Mouse (Mus musculus): ENCODE measurements around the gene Rnf144b. TPM values are rescaled to one million over a fixed set of nuclear protein-coding genes. Genes with fewer than 3 reads are reported as not detected.

Rnf144b gene
- polyA plus RNA-seq, 1 experiment from 2014 or later, result 1.3 TPM

DNA sequence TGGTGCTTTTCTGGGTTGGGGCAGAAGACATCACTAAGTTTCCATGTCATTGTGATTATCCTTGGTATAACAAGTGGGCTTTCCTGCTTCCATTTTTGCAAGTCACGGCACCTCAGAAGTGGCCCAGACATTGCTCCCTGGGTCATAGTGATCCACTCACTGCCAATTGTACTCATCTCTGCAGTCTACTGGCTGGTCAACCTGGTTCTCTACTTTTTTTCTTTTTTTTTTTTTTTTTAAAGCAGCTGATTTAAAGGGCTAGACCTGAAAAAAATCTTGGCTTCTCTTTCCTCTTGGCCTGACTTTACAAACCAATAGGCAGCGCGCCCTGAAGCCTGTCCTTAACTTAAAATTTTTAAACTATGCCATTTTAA, 102.9 kb downstream of the Rnf144b start:
- H3K4me2 ChIP-seq, result no peak overlapping the region
- ATAC-seq (ENCODE audit: borderline replicate concordance, extremely low read depth, low FRiP score, low TSS enrichment), result no peak
- no peak overlapping the region for H3K4me3 ChIP-seq
- no peaks in the 10 kb centered on the region for H3K27me3 ChIP-seq
- 86% methylated on average over 3 of the region's 3 CpGs for WGBS
- no peaks in the 10 kb centered on the region for H3K9me3 ChIP-seq
- no peaks in the 10 kb centered on the region for H3K36me3 ChIP-seq
- peaks cover 25% of the 10 kb centered on the region for H3K4me1 ChIP-seq
- peak overlapping the region; percentile 6; the same call in 1 of the 2 replicates for H3K27ac ChIP-seq
- no peak overlapping the region for H3K9ac ChIP-seq

GRCm38 (mm10) chr13:47225802-47226201, 103.3 kb downstream of the Rnf144b start:
- ATAC-seq (ENCODE audit: borderline replicate concordance, extremely low read depth, low FRiP score, low TSS enrichment), result no peak
- no peaks in the 10 kb centered on the region for H3K36me3 ChIP-seq
- H3K27ac ChIP-seq, result no peak overlapping the region
- no peak overlapping the region for H3K9ac ChIP-seq
- no peaks in the 10 kb centered on the region for H3K9me3 ChIP-seq
- H3K4me2 ChIP-seq, result no peak overlapping the region
- no peak overlapping the region for H3K4me3 ChIP-seq
- H3K27me3 ChIP-seq, result no peaks in the 10 kb centered on the region
- 76% methylated on average over 9 of the region's 9 CpGs for WGBS
- H3K4me1 ChIP-seq, result peaks cover 23% of the 10 kb centered on the region

- Histone ChIP-seq H3K4me3 (no peak overlapping the region), H3K27ac (no peak overlapping the region), H3K27me3 (no peaks in the 10 kb centered on the region), H3K9me3 (no peaks in the 10 kb centered on the region), H3K4me2 (no peak overlapping the region), H3K9ac (no peak overlapping the region), H3K4me1 (peaks cover 23% of the 10 kb centered on the region), H3K36me3 (no peaks in the 10 kb centered on the region)
- no peak for ATAC-seq (ENCODE audit: borderline replicate concordance, extremely low read depth, low FRiP score, low TSS enrichment)
- WGBS, result 90% methylated on average over 5 of the region's 5 CpGs
Measured at GRCm38 (mm10) chr13:47226521-47226920, 104.1 kb downstream of the Rnf144b start.

- no peak overlapping the region for H3K4me3 ChIP-seq
- H3K4me2 ChIP-seq, result no peak overlapping the region
- no peaks in the 10 kb centered on the region for H3K27me3 ChIP-seq
- no peak for ATAC-seq (ENCODE audit: borderline replicate concordance, extremely low read depth, low FRiP score, low TSS enrichment)
- H3K9ac ChIP-seq, result no peak overlapping the region
- peaks cover 23% of the 10 kb centered on the region for H3K4me1 ChIP-seq
- no peaks in the 10 kb centered on the region for H3K36me3 ChIP-seq
- 86% methylated on average over 8 of the region's 8 CpGs for WGBS
- H3K27ac ChIP-seq, result no peak overlapping the region
- H3K9me3 ChIP-seq, result no peaks in the 10 kb centered on the region
Measured at GRCm38 (mm10) chr13:47228201-47228600, 105.7 kb downstream of the Rnf144b start.

DNA sequence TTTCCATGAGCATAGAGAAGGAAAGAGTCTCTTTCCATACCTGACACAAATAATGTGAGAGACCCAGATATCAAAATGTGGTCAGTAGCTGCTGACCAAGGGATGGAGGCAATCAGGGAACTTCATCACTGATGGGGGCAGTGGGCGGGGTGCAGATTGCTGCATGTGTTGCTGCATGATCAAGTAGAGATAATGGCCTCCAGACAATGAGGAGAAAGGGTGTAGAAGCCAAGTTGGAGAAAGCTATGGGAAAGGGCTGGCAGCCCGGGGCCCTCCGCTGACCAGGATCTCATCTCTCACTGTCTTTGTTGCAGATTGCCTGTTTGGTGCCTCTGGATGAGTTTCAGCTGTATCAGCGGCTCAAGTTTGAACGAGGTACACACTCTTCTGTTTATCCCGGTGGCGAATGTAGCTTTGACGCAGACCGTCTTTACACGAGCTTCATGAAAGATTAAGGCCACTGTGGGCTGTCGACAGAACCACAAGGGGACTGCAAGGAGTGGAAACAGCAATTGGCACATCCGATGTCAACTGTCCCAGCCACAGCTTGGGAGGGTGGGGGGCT, 106.3 kb downstream of the Rnf144b start:
- H3K4me1 ChIP-seq, result peaks cover 17% of the 10 kb centered on the region
- H3K4me3 ChIP-seq, result no peak overlapping the region
- 57% methylated on average over 12 of the region's 12 CpGs for WGBS
- H3K9ac ChIP-seq, result no peak overlapping the region
- H3K9me3 ChIP-seq, result no peaks in the 10 kb centered on the region
- no peaks in the 10 kb centered on the region for H3K36me3 ChIP-seq
- no peaks in the 10 kb centered on the region for H3K27me3 ChIP-seq
- H3K4me2 ChIP-seq, result no peak overlapping the region
- H3K27ac ChIP-seq, result no peak overlapping the region
- no peak for ATAC-seq (ENCODE audit: borderline replicate concordance, extremely low read depth, low FRiP score, low TSS enrichment)

GRCm38 (mm10) chr13:47232163-47232562, 109.7 kb downstream of the Rnf144b start:
- Histone ChIP-seq H3K4me3 (no peak overlapping the region), H3K27ac (no peak overlapping the region), H3K4me2 (no peak overlapping the region), H3K4me1 (no peaks in the 10 kb centered on the region), H3K9ac (no peak overlapping the region), H3K9me3 (no peaks in the 10 kb centered on the region), H3K27me3 (no peaks in the 10 kb centered on the region), H3K36me3 (no peaks in the 10 kb centered on the region)
- WGBS, result 70% methylated on average over 6 of the region's 6 CpGs
- no peak for ATAC-seq (ENCODE audit: borderline replicate concordance, extremely low read depth, low FRiP score, low TSS enrichment)

DNA sequence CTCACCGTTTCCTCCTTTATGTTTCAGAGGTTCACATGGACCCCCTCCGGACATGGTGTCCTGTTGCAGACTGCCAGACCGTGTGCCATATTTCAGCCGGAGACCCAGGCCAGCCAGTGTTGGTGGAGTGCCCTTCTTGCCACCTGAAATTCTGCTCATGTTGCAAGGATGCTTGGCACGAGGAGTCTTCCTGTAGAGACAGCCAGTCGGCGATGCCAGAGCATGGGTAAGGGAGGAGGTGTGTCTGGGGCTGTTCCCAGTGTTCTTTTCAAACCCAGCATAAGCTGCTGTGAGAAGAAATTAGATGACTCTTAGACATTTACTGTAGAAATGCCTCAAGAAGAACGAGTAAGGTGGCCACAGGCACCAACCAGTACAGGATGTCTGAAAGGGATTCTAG, 114.9 kb downstream of the Rnf144b start:
- Histone ChIP-seq H3K4me3 (no peak overlapping the region), H3K27ac (no peak overlapping the region), H3K4me2 (no peak overlapping the region), H3K4me1 (no peaks in the 10 kb centered on the region), H3K27me3 (no peaks in the 10 kb centered on the region), H3K9ac (no peak overlapping the region), H3K9me3 (no peaks in the 10 kb centered on the region), H3K36me3 (no peaks in the 10 kb centered on the region)
- 87% methylated on average over 8 of the region's 8 CpGs for WGBS
- ATAC-seq (ENCODE audit: borderline replicate concordance, extremely low read depth, low FRiP score, low TSS enrichment), result no peak

DNA sequence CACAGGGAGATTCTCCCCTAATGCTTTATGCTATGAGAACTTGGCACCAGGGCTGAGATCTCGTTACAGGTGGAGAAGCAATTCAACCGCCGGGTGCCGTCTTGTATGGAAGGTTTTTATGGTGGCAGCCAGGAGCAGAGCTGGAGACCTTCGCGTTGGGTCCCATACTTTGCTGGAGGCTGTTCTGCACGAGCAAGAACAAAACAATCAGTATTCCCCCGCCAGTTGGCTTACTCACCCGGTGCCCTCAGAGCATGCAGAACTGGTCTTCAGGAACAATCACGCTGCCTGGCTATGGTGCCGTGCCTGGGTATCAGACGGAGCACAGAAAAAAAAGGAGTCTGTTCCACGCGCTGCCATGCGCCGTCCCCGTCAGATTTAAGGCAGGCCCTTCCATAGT, 115.7 kb downstream of the Rnf144b start:
- Histone ChIP-seq H3K36me3 (no peaks in the 10 kb centered on the region), H3K27me3 (no peaks in the 10 kb centered on the region), H3K9me3 (no peaks in the 10 kb centered on the region), H3K4me2 (no peak overlapping the region), H3K9ac (no peak overlapping the region), H3K27ac (no peak overlapping the region), H3K4me3 (no peak overlapping the region), H3K4me1 (no peaks in the 10 kb centered on the region)
- WGBS, result 89% methylated on average over 17 of the region's 17 CpGs
- no peak for ATAC-seq (ENCODE audit: borderline replicate concordance, extremely low read depth, low FRiP score, low TSS enrichment)

DNA sequence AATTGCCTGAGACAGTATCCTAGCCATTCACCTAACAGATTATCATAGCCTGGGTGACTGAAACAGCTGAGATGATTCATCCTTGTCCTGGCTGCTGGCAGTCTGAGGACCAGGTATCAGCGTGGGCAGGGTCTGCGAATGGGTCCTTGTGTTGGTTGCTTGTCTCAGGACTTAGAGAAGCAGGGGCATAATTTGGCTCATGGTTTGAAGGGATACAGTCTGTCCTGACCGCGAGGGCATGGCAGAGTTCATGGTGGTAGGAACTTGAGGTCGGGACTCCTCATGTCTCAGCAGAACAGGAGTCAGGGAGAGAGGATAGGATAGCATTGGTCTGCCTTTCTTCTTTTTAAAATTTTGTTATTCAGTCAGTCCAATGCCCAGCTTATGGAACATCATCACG, 121.1 kb downstream of the Rnf144b start:
- H3K27me3 ChIP-seq, result no peaks in the 10 kb centered on the region
- 0 out of 2 replicates have a peak, but pooled peaks cover 3% of the 10 kb centered on the region for H3K4me1 ChIP-seq
- 92% methylated on average over 6 of the region's 6 CpGs for WGBS
- ATAC-seq (ENCODE audit: borderline replicate concordance, extremely low read depth, low FRiP score, low TSS enrichment), result no peak
- no peak overlapping the region for H3K27ac ChIP-seq
- H3K4me3 ChIP-seq, result no peak overlapping the region
- no peaks in the 10 kb centered on the region for H3K36me3 ChIP-seq
- H3K9me3 ChIP-seq, result no peaks in the 10 kb centered on the region
- no peak overlapping the region for H3K4me2 ChIP-seq
- no peak overlapping the region for H3K9ac ChIP-seq

GRCm38 (mm10) chr13:47244771-47245170, 122.3 kb downstream of the Rnf144b start:
- Histone ChIP-seq H3K4me2 (no peak overlapping the region), H3K36me3 (no peaks in the 10 kb centered on the region), H3K4me3 (no peak overlapping the region), H3K4me1 (0 out of 2 replicates have a peak, but pooled peaks cover 3% of the 10 kb centered on the region), H3K9ac (no peak overlapping the region), H3K9me3 (no peaks in the 10 kb centered on the region), H3K27me3 (no peaks in the 10 kb centered on the region), H3K27ac (no peak overlapping the region)
- WGBS, result 52% methylated on average over 11 of the region's 11 CpGs
- no peak for ATAC-seq (ENCODE audit: borderline replicate concordance, extremely low read depth, low FRiP score, low TSS enrichment)

- 65% methylated on average over 10 of the region's 10 CpGs for WGBS
- Histone ChIP-seq H3K4me2 (no peak overlapping the region), H3K36me3 (no peaks in the 10 kb centered on the region), H3K9ac (no peak overlapping the region), H3K4me1 (0 out of 2 replicates have a peak, but pooled peaks cover 3% of the 10 kb centered on the region), H3K27me3 (no peaks in the 10 kb centered on the region), H3K9me3 (no peaks in the 10 kb centered on the region), H3K27ac (no peak overlapping the region), H3K4me3 (no peak overlapping the region)
- no peak for ATAC-seq (ENCODE audit: borderline replicate concordance, extremely low read depth, low FRiP score, low TSS enrichment)
Measured at GRCm38 (mm10) chr13:47246459-47246858, 124.0 kb downstream of the Rnf144b start.

DNA sequence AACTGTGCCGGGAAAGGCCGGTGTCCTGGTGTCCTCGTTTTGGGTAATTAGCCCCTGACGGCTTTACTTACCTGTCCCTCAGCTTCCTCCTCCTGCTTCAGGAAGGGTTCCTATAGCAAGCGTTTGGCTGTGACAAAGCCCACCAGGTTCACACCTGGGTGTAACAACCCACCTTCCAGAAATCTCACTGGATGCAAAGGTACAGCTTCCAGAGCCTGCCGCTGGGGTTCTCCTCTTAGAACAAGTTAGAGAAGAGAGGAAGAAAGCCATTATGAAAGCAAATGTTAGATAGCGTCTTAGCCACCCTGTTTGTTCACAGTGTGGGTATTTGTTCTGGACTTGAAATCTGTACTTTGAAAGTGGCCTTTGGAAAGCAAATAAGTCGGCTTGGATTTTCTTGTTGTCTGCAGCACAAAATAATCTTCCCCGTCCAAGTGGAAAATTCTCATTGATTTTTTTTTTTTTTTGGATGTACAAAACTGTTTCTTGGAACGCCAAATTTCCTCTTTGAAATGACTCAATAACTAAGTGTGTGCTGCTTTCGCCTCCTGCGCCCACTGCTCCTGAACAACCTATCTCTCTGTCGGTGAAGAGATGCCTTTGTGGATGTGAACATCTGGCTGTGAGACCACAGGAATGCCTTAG, 124.8 kb downstream of the Rnf144b start:
- no peaks in the 10 kb centered on the region for H3K36me3 ChIP-seq
- H3K4me1 ChIP-seq, result 0 out of 2 replicates have a peak, but pooled peaks cover 3% of the 10 kb centered on the region
- no peaks in the 10 kb centered on the region for H3K9me3 ChIP-seq
- no peak overlapping the region for H3K9ac ChIP-seq
- WGBS, result 46% methylated on average over 13 of the region's 13 CpGs
- no peak overlapping the region for H3K27ac ChIP-seq
- no peak overlapping the region for H3K4me2 ChIP-seq
- H3K4me3 ChIP-seq, result no peak overlapping the region
- H3K27me3 ChIP-seq, result no peaks in the 10 kb centered on the region
- no peak for ATAC-seq (ENCODE audit: borderline replicate concordance, extremely low read depth, low FRiP score, low TSS enrichment)

Measured in lung, embryonic 15.5 days (tissue).